Mouse (Mus musculus) erythroblast, embryonic 14.5 days (primary cell): Measurements from ENCODE around the gene Gdpgp1.

ENCODE experiments used
- GATA1 ChIP-seq: IDR thresholded peaks from 2 replicates; pipeline ENCODE4 v1.6.1; 2012; ENCODE audit warnings: low read length, inconsistent platforms, mixed read lengths
- TAL1 ChIP-seq: IDR thresholded peaks from 3 replicates; pipeline ENCODE4 v1.6.1; 2012; ENCODE audit warnings: low read length, inconsistent platforms, mixed read lengths

- TF ChIP-seq GATA1 = no peak
- no peak for TF ChIP-seq TAL1
Observed at GRCm38 (mm10) chr7:80188579-80189125, 44.0 kb upstream of the Gdpgp1 start.
